Mouse (Mus musculus): ENCODE results near the gene Snd1.

- TF ChIP-seq CTCF (IDR thresholded peaks at IDR 0.05; ENCODE audit: control insufficient read depth, insufficient read depth, low read length) (no peak), POLR2A (IDR thresholded peaks at IDR 0.05; ENCODE audit: borderline replicate concordance, control insufficient read depth, low read depth, low read length) (no peak)
These were observed 141.0 kb downstream of the Snd1 start for GRCm38 (mm10) chr6:28615966-28616365.
